Mouse (Mus musculus): ENCODE data around the gene Cxcl17.

GRCm38 (mm10) chr7:25383385-25383784, 29.3 kb downstream of the Cxcl17 start:
- no peak for TF ChIP-seq POLR2AphosphoS2 (IDR thresholded peaks at IDR 0.05; ENCODE audit: low read depth, low read length)
- TF ChIP-seq POLR2A (IDR thresholded peaks at IDR 0.05; ENCODE audit: low read depth, low read length): no peak

Data from CH12.LX (cell line).